Mouse (Mus musculus) heart, postnatal 10 days (tissue): Measurements from ENCODE around the gene Bloc1s3. TPM values are rescaled to one million over a fixed set of nuclear protein-coding genes. Genes with fewer than 3 reads are reported as not detected.

Experiments used
- DNase-seq, 2 experiments: peaks; one replicate each; pipeline ENCODE4 v3.0.0; 2021
- intact Hi-C: fragments of 180-260 bp; cut with DNase I; formaldehyde crosslinking; loops from one replicate; pipeline ENCODE4 v1.15.1; 2025
- total RNA-seq, 2 experiments: library from RNA; stranded (reverse); gene quantifications; 2 replicates each; pipeline ENCODE4 v1.2.3; 2021

Bloc1s3 gene
- total RNA-seq, result 1 to 10 TPM; 2.3 to 3.2 TPM

- DNase-seq, result peak; percentile 96
- intact Hi-C loops, result loop anchor here (5.0 kb wide), 1 partner anchor 109 kb away; no protein-coding TSS in a partner anchor
Measured at GRCm38 (mm10) chr7:19508150-19508923, at the start of gene Bloc1s3, which contains the start of gene Trappc6a. Gene Bloc1s3 (minus strand): TSS chr7:19508367. Gene Trappc6a (plus strand): TSS chr7:19508395.

- DNase-seq, result peak; percentile 22 to 26
- intact Hi-C loops, result no loop called here
Measured at GRCm38 (mm10) chr7:19557086-19557485, 48.9 kb upstream of the Bloc1s3 start.

GRCm38 (mm10) chr7:19554168-19554567, 46.0 kb upstream of the Bloc1s3 start:
- no peak for DNase-seq
- intact Hi-C loops, result no loop called here

GRCm38 (mm10) chr7:19552443-19552842, 44.3 kb upstream of the Bloc1s3 start:
- no peak for DNase-seq
- intact Hi-C loops, result no loop called here

- intact Hi-C loops, result no loop called here
- DNase-seq, result no peak
Measured at GRCm38 (mm10) chr7:19551634-19552033, 43.5 kb upstream of the Bloc1s3 start.

GRCm38 (mm10) chr7:19549394-19549793, 41.2 kb upstream of the Bloc1s3 start:
- intact Hi-C loops, result no loop called here
- no peak for DNase-seq

GRCm38 (mm10) chr7:19547344-19547969, 39.3 kb upstream of the Bloc1s3 start:
- no peak for DNase-seq
- intact Hi-C loops, result no loop called here

- intact Hi-C loops, result no loop called here
- DNase-seq, result peak in 1 of 2 experiments; percentile 23
Measured at GRCm38 (mm10) chr7:19546007-19546406, 37.8 kb upstream of the Bloc1s3 start.

GRCm38 (mm10) chr7:19543584-19543983, 35.4 kb upstream of the Bloc1s3 start:
- peak; percentile 32 to 50 for DNase-seq
- intact Hi-C loops, result no loop called here

- intact Hi-C loops, result no loop called here
- peak; percentile 40 to 51 for DNase-seq
Measured at GRCm38 (mm10) chr7:19542155-19542691, 34.1 kb upstream of the Bloc1s3 start.

GRCm38 (mm10) chr7:19541681-19542154, 33.6 kb upstream of the Bloc1s3 start:
- DNase-seq, result no peak
- intact Hi-C loops, result no loop called here

GRCm38 (mm10) chr7:19540771-19541566, 32.8 kb upstream of the Bloc1s3 start:
- intact Hi-C loops, result no loop called here

GRCm38 (mm10) chr7:19534676-19535075, 26.5 kb upstream of the Bloc1s3 start:
- DNase-seq, result no peak
- intact Hi-C loops, result no loop called here

More at GRCm38 (mm10) chr7:19540771-19541566, 32.8 kb upstream of the Bloc1s3 start:
- no peak for DNase-seq

GRCm38 (mm10) chr7:19532240-19532639, 24.1 kb upstream of the Bloc1s3 start:
- intact Hi-C loops, result no loop called here
- no peak for DNase-seq

- intact Hi-C loops, result no loop called here
- no peak for DNase-seq
Measured at GRCm38 (mm10) chr7:19531077-19531476, 22.9 kb upstream of the Bloc1s3 start.

- intact Hi-C loops, result no loop called here
- no peak for DNase-seq
Measured at GRCm38 (mm10) chr7:19525105-19525481, 16.9 kb upstream of the Bloc1s3 start.

GRCm38 (mm10) chr7:19524420-19525104, 16.4 kb upstream of the Bloc1s3 start:
- intact Hi-C loops, result no loop called here
- DNase-seq, result no peak

GRCm38 (mm10) chr7:19523757-19524419, 15.7 kb upstream of the Bloc1s3 start:
- intact Hi-C loops, result no loop called here
- peak; percentile 69 to 74 for DNase-seq

GRCm38 (mm10) chr7:19523017-19523756, 15.0 kb upstream of the Bloc1s3 start:
- intact Hi-C loops, result no loop called here
- DNase-seq, result no peak
